Mouse (Mus musculus) right cerebral cortex, adult 2 months (tissue): ENCODE data around the gene Scn4a.

ENCODE experiments used
- DNase-seq, 2 experiments: peaks; one replicate each; pipeline ENCODE4 v3.0.0; 2021 to 2022; ENCODE audit warnings: low spot score in 2 of 2

The Scn4a gene

GRCm38 (mm10) chr11:106272644-106273310 is 80.3 kb downstream of the Scn4a start, which contains the start of gene Smarcd2:
TSS of gene Smarcd2 (minus strand) at chr11:106272972.
- peak; percentile 99 for DNase-seq

GRCm38 (mm10) chr11:106271794-106272643 is 81.1 kb downstream of the Scn4a start:
- no peak for DNase-seq

- no peak for DNase-seq
Measured at GRCm38 (mm10) chr11:106271131-106271793, 81.8 kb downstream of the Scn4a start.

GRCm38 (mm10) chr11:106269060-106269431 is 84.0 kb downstream of the Scn4a start:
- no peak for DNase-seq
